Mouse (Mus musculus) heart, embryonic 14.5 days (tissue): ENCODE measurements at regions not wholly inside any gene's neighbourhood (a gene's known extent, or its start where the extent isn't known, plus 50 kb on each side); places are given as distances from the start of the nearest gene placed in this dataset.

Source experiments
- ATAC-seq: fragments of 200-750 bp; cut with Nextera tagmentation; 2 replicates; pipeline ENCODE4 v1.8.0; 2017; ENCODE audit warnings: low read depth, moderate TSS enrichment; ENCODE audit not compliant: insufficient number of reproducible peaks, insufficient read depth, low FRiP score
- H3K27ac ChIP-seq, 2 experiments: fragments of 200-500 bp in 1 of 2; fragments of 300-500 bp in 1 of 2; sonication (generic) in 1 of 2; replicated peaks in 1 of 2; 2 replicates each; pipeline ENCODE4 v1.5.1; 2012 to 2014; ENCODE audit warnings: low read depth in 2 of 2, low read length in 2 of 2, control low read depth in 1 of 2, mild to moderate bottlenecking in 1 of 2, mixed read lengths in 1 of 2; ENCODE audit not compliant: control insufficient read depth in 1 of 2, insufficient read depth in 1 of 2
- H3K27me3 ChIP-seq: fragments of 300-500 bp; sonication (generic); 2 replicates; pipeline ENCODE4 v1.6.1; 2014; ENCODE audit warnings: mild to moderate bottlenecking, low read length, control low read depth; ENCODE audit not compliant: control insufficient read depth, insufficient read depth
- H3K36me3 ChIP-seq: fragments of 300-500 bp; sonication (generic); 2 replicates; pipeline ENCODE4 v1.6.1; 2014; ENCODE audit warnings: mild to moderate bottlenecking, control low read depth, low read length, mixed read lengths; ENCODE audit not compliant: control insufficient read depth, insufficient read depth
- H3K4me1 ChIP-seq, 2 experiments: fragments of 200-500 bp in 1 of 2; fragments of 300-500 bp in 1 of 2; sonication (generic) in 1 of 2; 2 replicates each; pipeline ENCODE4 v1.6.1; 2012 to 2014; ENCODE audit warnings: low read length in 2 of 2, control low read depth in 1 of 2, mixed read lengths in 1 of 2; ENCODE audit not compliant: control insufficient read depth in 2 of 2, insufficient read depth in 2 of 2
- H3K4me2 ChIP-seq: fragments of 300-500 bp; sonication (generic); 2 replicates; pipeline ENCODE4 v1.6.1; 2014; ENCODE audit warnings: mild to moderate bottlenecking, low read length
- H3K4me3 ChIP-seq, 2 experiments: fragments of 200-500 bp in 1 of 2; fragments of 300-500 bp in 1 of 2; sonication (generic) in 1 of 2; 2 replicates each; pipeline ENCODE4 v1.5.1; 2012 to 2014; ENCODE audit warnings: low read length in 2 of 2, mild to moderate bottlenecking in 2 of 2, control low read depth in 1 of 2, low read depth in 1 of 2, moderate library complexity in 1 of 2; ENCODE audit not compliant: control insufficient read depth in 1 of 2, insufficient read depth in 1 of 2
- H3K9ac ChIP-seq: fragments of 300-500 bp; sonication (generic); 2 replicates; pipeline ENCODE4 v1.6.1; 2014; ENCODE audit warnings: mild to moderate bottlenecking, low read length
- H3K9me3 ChIP-seq: fragments of 300-500 bp; sonication (generic); 2 replicates; pipeline ENCODE4 v1.6.1; 2016; ENCODE audit warnings: low read length, control low read depth; ENCODE audit not compliant: control insufficient read depth
- WGBS: fragments of 180-500 bp; shearing (Covaris S2); extraction: QIAGEN DNeasy Blood & Tissue Kit; methylation state at CpG from one replicate; pipeline ENCODE4 v1.1.7; 2014; 5-methylcytosine and 5-hydroxymethylcytosine counted together

DNA sequence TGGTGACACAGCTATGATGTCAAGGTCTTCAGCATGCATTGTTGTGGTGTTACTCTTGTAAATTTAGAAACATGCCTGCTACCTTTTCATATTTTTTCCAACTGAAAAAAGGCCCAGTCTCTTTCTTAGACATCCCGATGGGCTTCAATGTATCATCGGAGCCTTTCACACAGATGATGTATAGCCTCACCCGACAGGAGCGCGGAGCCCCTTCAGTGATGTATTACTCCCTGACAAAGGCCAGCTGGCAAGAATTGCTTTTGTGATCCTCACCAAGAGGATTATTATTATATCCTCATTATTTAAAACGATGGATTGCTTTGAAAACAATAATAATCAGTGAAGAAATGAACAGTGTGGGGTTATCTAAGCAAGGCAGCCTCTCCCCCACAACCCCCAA, 765.5 kb upstream of the Ddx18 start:
- H3K4me2 ChIP-seq = no peak overlapping the region
- no peak for ATAC-seq
- H3K4me1 ChIP-seq = no peaks in the 10 kb centered on the region
- 86% methylated on average over 6 of the region's 6 CpGs for WGBS
- H3K9ac ChIP-seq = no peak overlapping the region
- H3K36me3 ChIP-seq = no peaks in the 10 kb centered on the region
- H3K27ac ChIP-seq = no peak overlapping the region
- no peaks in the 10 kb centered on the region for H3K27me3 ChIP-seq
- H3K4me3 ChIP-seq = no peak overlapping the region
- no peaks in the 10 kb centered on the region for H3K9me3 ChIP-seq

- 41% methylated on average over 1 of the region's 1 CpGs for WGBS
- no peak overlapping the region for H3K27ac ChIP-seq
- no peaks in the 10 kb centered on the region for H3K4me1 ChIP-seq
- ATAC-seq = no peak
- no peaks in the 10 kb centered on the region for H3K9me3 ChIP-seq
- H3K27me3 ChIP-seq = no peaks in the 10 kb centered on the region
- H3K36me3 ChIP-seq = no peaks in the 10 kb centered on the region
- no peak overlapping the region for H3K9ac ChIP-seq
- H3K4me2 ChIP-seq = no peak overlapping the region
- H3K4me3 ChIP-seq = no peak overlapping the region
These were observed 760.5 kb upstream of the Ddx18 start for GRCm38 (mm10) chr1:122328276-122328675.
